Mouse (Mus musculus) forebrain, embryonic 15.5 days (tissue): ENCODE data around the gene Dyrk3. TPM values are rescaled to one million over a fixed set of nuclear protein-coding genes. Genes with fewer than 3 reads are reported as not detected.

Experiments used
- ATAC-seq: fragments of 200-750 bp; cut with Nextera tagmentation; replicated peaks from 2 replicates; pipeline ENCODE4 v1.8.0; 2017; ENCODE audit warnings: mild to moderate bottlenecking, moderate TSS enrichment, moderate library complexity
- H3K27ac ChIP-seq: fragments of 300-500 bp; sonication (generic); replicated peaks from 2 replicates; pipeline ENCODE4 v1.5.1; 2015; ENCODE audit warnings: mild to moderate bottlenecking, inconsistent platforms
- H3K27me3 ChIP-seq: fragments of 300-500 bp; sonication (generic); 2 replicates; pipeline ENCODE4 v1.6.1; 2015; ENCODE audit warnings: inconsistent platforms
- H3K36me3 ChIP-seq: fragments of 300-500 bp; sonication (generic); 2 replicates; pipeline ENCODE4 v1.6.1; 2015; ENCODE audit warnings: mild to moderate bottlenecking, inconsistent platforms
- H3K4me1 ChIP-seq: fragments of 300-500 bp; sonication (generic); 2 replicates; pipeline ENCODE4 v1.6.1; 2015; ENCODE audit warnings: inconsistent platforms
- H3K4me2 ChIP-seq: fragments of 300-500 bp; sonication (generic); replicated peaks from 2 replicates; pipeline ENCODE4 v1.6.1; 2015; ENCODE audit warnings: mild to moderate bottlenecking, inconsistent platforms
- H3K4me3 ChIP-seq: fragments of 300-500 bp; sonication (generic); 2 replicates; pipeline ENCODE4 v1.5.1; 2015; ENCODE audit warnings: mild to moderate bottlenecking, inconsistent platforms
- H3K9ac ChIP-seq: fragments of 300-500 bp; sonication (generic); replicated peaks from 2 replicates; pipeline ENCODE4 v1.6.1; 2015; ENCODE audit warnings: mild to moderate bottlenecking, inconsistent platforms
- H3K9me3 ChIP-seq: fragments of 300-500 bp; sonication (generic); 2 replicates; pipeline ENCODE4 v1.6.1; 2016; ENCODE audit warnings: inconsistent platforms
- WGBS: fragments of 180-500 bp; shearing (Covaris S2); methylation state at CpG from one replicate; pipeline ENCODE4 v1.1.7; 2015; ENCODE audit warnings: mixed read lengths; 5-methylcytosine and 5-hydroxymethylcytosine counted together
- polyA plus RNA-seq: library from polyadenylated mRNA; unstranded; fragments of >200 nt; fragmentation: Nextera tagmentation; extraction: Ambion mirVana; gene quantifications from 2 replicates; pipeline ENCODE4 v1.2.1, GENCODE M21; 2015

Dyrk3 gene
- polyA plus RNA-seq, 1 experiment from 2014 or later, result 20.8 TPM

DNA sequence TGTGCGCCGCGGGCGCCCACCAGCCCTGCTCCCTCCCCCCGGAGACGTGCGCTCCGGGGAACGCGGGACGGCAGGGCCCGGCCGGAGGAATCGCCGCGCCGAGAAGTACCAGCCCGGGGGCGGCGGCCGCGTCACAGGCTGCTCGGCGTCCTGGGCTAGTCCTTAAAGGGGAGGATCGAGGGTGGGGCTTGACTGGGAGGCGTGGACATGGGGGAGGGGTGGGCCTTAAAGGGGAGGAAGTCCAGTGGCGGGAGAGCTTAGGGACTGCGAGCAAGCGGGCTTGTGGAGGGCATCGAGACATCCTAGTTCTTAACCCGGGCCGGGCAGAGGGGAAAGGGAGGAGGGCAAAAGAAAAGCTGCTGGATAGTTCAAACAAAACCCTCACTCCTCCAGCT lies 40.4 kb downstream of the Dyrk3 start, which contains the start of gene Mapkapk2:
Mapkapk2 (minus strand) TSS at position 127 of the 395 bp plus-strand sequence.
- under 1% methylated on average over 31 of the region's 32 CpGs for WGBS
- ATAC-seq, result peak; percentile 96
- Histone ChIP-seq H3K4me1 (peaks cover 39% of the 10 kb centered on the region), H3K36me3 (no peaks in the 10 kb centered on the region), H3K9me3 (no peaks in the 10 kb centered on the region), H3K4me3 (peak within 1 kb of the TSS; percentile 82), H3K27ac (peak within 1 kb of the TSS; percentile 71), H3K4me2 (peak within 1 kb of the TSS; percentile 65), H3K9ac (peak within 1 kb of the TSS; percentile 68), H3K27me3 (no peaks in the 10 kb centered on the region)

DNA sequence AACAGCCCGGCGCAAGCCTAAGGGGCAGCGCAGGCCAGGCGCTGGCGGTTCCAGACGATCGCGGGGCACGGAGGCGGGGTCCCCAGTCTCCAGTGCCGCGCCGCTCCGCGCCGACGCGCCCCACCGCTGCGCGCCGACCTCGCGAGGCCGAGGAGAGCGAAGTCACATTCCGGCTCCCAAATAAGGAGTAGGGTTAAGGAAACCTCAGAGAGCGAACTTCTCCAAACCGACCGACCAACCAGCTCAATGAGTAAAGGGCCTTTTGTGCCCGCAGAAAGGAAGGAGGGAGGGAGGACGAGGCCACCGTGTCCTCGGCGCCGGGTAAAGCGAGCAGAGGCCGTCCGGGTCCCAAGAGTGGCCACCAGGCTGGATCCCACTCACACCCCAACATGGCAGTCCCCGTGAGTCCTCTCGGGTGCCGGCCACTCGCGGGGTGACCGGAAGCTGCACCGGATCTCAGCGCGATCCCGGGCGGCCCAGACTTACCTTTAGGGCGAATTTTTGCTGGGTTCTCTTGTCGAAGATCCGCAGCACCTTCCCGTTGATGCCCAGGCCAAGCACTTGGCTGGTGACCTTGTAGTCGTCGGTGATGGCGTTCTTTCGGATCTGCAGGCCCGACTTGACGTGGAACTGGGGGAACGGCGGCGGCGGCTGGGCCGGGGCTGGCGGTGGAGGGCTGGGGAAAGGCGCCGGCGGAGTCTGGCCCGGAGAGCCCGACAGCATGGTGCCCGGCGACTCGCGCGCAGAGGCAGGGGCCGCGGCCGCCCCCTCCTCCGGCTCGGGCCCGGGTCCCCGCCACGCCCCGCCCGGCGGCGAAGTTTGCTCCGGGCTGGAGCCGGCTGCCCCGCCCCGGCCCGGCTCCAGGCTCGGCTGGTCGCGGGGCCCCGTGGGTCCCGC lies 41.1 kb downstream of the Dyrk3 start:
- ATAC-seq, result peak; percentile 47
- H3K4me3 ChIP-seq, result peak overlapping the region; percentile 82
- peak overlapping the region; percentile 71 for H3K27ac ChIP-seq
- no peaks in the 10 kb centered on the region for H3K9me3 ChIP-seq
- no peaks in the 10 kb centered on the region for H3K36me3 ChIP-seq
- H3K27me3 ChIP-seq, result no peaks in the 10 kb centered on the region
- H3K4me1 ChIP-seq, result peaks cover 39% of the 10 kb centered on the region
- WGBS, result under 1% methylated on average over 82 of the region's 98 CpGs
- H3K4me2 ChIP-seq, result peak overlapping the region; percentile 65
- peak overlapping the region; percentile 68 for H3K9ac ChIP-seq

DNA sequence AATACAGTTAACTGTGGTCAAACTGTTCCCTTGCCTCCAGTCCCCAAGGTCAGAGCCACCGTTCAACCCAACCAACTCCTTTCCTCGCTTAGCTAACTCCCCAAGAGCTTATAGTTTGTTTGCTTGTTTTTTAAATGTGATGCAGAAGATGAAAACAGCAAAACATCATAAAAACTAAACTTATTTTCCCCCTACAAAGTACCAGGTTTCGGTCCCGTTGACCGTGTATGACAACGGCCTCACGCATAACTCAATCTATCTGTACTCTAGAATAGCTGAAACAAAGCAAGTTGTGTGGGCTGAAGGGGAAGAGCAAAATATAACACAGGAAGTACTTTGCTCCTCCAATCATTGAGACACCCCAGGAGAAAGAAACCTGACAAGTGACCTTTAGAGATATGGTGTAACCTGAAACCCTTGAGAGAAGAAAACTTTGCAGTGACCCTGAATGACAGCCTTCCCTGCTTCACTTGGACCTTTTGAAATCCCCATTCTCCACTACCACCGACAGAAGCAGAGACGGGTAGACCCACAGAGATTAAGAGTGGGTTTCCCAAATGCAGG lies 41.9 kb downstream of the Dyrk3 start:
- Histone ChIP-seq H3K27ac (peak overlapping the region; percentile 71), H3K27me3 (no peaks in the 10 kb centered on the region), H3K4me2 (peak overlapping the region; percentile 65), H3K9me3 (no peaks in the 10 kb centered on the region), H3K4me1 (peaks cover 43% of the 10 kb centered on the region), H3K4me3 (peak overlapping the region; percentile 82), H3K9ac (peak overlapping the region; percentile 68), H3K36me3 (no peaks in the 10 kb centered on the region)
- 16% methylated on average over 9 of the region's 9 CpGs for WGBS
- ATAC-seq, result no peak

DNA sequence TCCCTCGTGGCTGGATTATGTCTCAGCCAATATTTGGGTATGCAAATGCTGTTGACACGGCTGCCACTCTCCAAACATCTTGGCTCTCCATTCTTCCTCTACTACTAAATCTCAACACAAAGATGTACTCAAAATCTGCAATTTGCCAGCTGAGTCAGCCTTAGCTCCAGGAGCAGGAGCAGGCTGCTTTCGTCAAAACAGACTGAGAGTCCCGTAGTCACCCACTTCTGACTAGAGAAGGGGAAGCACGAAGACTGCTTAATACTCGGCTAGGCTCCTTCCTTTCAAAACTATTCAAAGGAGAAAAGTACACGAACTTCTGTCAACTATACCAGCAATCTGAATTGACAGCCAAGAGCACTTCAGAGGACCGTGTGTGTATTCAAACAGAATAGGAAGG lies 42.6 kb downstream of the Dyrk3 start:
- Histone ChIP-seq H3K27me3 (no peaks in the 10 kb centered on the region), H3K4me1 (peaks cover 49% of the 10 kb centered on the region), H3K27ac (peak overlapping the region; percentile 55), H3K36me3 (no peaks in the 10 kb centered on the region), H3K4me2 (peak overlapping the region; percentile 65), H3K9me3 (no peaks in the 10 kb centered on the region), H3K4me3 (peak overlapping the region; percentile 82), H3K9ac (peak overlapping the region; percentile 68; the same call in 1 of the 2 replicates)
- WGBS, result 3% methylated on average over 8 of the region's 8 CpGs
- ATAC-seq, result no peak

DNA sequence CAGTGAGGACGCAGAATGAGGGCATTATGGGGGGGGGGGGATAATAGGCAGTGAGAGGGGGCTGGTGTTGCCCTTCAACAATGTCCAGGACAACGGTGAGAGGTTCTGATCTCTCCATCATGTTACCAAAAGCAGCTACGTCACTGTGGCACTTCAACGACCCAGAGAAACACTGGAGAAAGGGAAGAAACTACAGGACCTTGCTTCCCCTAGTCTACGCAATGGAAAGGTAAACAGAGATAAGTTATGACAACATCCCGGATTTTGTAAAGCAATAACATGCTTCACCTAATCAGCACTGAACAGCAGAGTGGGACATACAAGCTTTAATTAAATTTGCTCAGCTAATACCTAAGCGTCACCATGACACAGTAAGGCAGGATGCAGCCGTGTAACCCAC lies 44.3 kb downstream of the Dyrk3 start:
- Histone ChIP-seq H3K9me3 (no peaks in the 10 kb centered on the region), H3K36me3 (no peaks in the 10 kb centered on the region), H3K4me3 (no peak overlapping the region), H3K4me2 (no peak overlapping the region), H3K9ac (no peak overlapping the region), H3K27me3 (no peaks in the 10 kb centered on the region), H3K27ac (no peak overlapping the region), H3K4me1 (peaks cover 61% of the 10 kb centered on the region)
- no peak for ATAC-seq
- 84% methylated on average over 8 of the region's 8 CpGs for WGBS

DNA sequence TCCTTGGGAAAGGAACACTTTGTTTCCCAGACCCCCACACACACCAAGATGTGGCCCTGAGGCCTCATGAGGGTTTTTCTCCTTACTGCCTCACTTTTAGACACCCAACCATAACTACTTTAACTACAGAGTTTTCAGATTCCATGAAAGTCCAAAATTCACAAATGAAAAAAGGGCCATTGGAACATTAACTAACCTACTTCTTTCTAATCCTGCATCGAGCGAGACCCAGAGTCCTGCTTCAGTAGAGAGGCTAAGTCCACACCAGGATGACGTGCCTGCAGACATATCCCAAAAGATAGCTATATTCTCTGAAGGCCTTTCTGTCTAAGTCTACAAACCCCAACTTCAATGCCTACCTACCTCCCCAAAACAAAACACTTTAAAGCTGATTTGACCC lies 45.3 kb downstream of the Dyrk3 start:
- H3K9ac ChIP-seq, result no peak overlapping the region
- H3K27ac ChIP-seq, result no peak overlapping the region
- H3K9me3 ChIP-seq, result no peaks in the 10 kb centered on the region
- peaks cover 57% of the 10 kb centered on the region for H3K4me1 ChIP-seq
- no peak for ATAC-seq
- no peak overlapping the region for H3K4me2 ChIP-seq
- H3K27me3 ChIP-seq, result no peaks in the 10 kb centered on the region
- no peaks in the 10 kb centered on the region for H3K36me3 ChIP-seq
- no peak overlapping the region for H3K4me3 ChIP-seq
- 93% methylated on average over 3 of the region's 3 CpGs for WGBS

DNA sequence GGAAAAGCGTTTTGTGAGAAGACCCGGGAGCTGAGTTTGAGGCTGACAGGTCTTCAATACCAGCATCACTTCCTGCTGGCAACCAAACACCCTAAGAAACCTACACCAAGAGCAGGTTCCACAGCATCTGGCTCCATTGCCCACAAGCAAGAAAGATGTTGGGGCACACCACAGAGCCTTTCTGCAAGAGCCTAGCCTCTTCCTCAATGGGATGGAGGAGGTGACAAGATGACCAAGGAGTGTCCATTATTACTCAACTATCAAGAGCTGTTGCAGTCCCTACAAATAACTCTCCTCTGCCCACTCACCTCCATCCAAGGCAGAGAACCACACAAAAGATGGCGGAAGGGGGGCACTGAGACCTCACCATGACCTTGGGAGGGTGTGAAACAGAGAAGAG lies 46.0 kb downstream of the Dyrk3 start:
- H3K36me3 ChIP-seq, result no peaks in the 10 kb centered on the region
- no peaks in the 10 kb centered on the region for H3K9me3 ChIP-seq
- no peak overlapping the region for H3K27ac ChIP-seq
- WGBS, result 90% methylated on average over 3 of the region's 3 CpGs
- ATAC-seq, result no peak
- peaks cover 60% of the 10 kb centered on the region for H3K4me1 ChIP-seq
- H3K4me2 ChIP-seq, result no peak overlapping the region
- no peaks in the 10 kb centered on the region for H3K27me3 ChIP-seq
- no peak overlapping the region for H3K9ac ChIP-seq
- H3K4me3 ChIP-seq, result no peak overlapping the region

DNA sequence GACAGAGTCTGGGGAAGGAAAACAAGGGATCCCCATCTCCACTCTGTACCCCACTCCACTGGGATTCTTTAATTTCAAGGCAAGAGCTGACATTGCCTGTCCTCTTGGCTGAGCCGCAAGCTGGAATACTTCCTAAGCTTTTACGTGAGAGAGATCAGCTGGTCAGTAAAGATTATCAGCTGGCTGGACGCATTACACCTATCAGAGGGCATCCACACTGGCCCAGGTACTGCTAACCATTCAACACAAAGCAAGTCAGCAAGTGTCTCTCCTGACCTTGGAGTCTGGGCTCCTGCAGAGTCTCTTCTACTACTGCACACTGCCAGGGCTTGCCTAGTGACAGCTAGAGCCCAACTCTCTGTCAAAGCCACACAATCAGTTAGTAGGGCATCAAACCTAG lies 46.7 kb downstream of the Dyrk3 start:
- Histone ChIP-seq H3K27me3 (no peaks in the 10 kb centered on the region), H3K4me1 (peaks cover 66% of the 10 kb centered on the region), H3K4me3 (no peak overlapping the region), H3K27ac (no peak overlapping the region), H3K4me2 (no peak overlapping the region), H3K9ac (no peak overlapping the region), H3K9me3 (no peaks in the 10 kb centered on the region), H3K36me3 (no peaks in the 10 kb centered on the region)
- WGBS, result 91% methylated on average over 3 of the region's 3 CpGs
- ATAC-seq, result no peak

DNA sequence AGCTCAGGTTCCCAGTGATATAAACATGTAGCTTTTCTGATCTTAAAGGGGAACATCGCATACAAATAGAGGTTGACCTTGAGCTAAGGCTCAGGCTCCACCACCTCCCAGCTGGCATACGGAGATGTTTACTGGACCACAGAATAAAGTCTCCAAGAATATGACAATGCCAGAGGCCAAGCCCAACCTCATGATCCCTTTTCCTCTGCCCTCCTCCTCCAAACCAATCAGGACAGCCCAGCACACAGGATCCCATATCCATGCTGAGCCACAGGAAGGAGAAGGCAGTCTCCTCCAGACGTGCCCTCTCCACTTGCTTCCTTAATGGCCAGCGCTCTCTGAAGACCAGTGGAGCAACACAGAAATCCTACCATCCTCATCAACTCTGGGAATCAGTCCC lies 47.3 kb downstream of the Dyrk3 start:
- H3K27me3 ChIP-seq, result no peaks in the 10 kb centered on the region
- H3K4me3 ChIP-seq, result no peak overlapping the region
- H3K27ac ChIP-seq, result no peak overlapping the region
- WGBS, result 89% methylated on average over 4 of the region's 4 CpGs
- no peaks in the 10 kb centered on the region for H3K9me3 ChIP-seq
- no peak for ATAC-seq
- peaks cover 66% of the 10 kb centered on the region for H3K4me1 ChIP-seq
- no peak overlapping the region for H3K4me2 ChIP-seq
- H3K36me3 ChIP-seq, result no peaks in the 10 kb centered on the region
- H3K9ac ChIP-seq, result no peak overlapping the region

DNA sequence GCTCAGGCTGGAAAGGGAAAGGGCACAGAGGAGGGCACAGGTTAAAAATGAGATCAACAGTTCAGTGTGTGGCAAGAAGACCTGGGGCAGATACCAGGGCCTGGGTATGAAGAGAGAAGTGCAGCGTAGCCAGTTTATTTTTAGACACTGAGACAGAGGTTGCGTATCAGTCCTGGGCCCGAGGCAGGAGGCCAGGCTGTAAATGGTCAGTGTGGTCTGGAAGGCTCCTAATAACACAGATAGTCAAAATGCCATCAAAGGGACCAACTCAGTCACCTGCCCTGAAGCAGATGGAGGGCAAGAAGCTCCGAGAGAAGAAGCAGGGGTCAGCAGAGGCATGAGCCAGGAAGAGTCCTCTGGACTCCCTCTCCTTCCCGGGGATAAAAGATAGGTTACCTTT lies 47.9 kb downstream of the Dyrk3 start:
- H3K4me2 ChIP-seq, result no peak overlapping the region
- no peaks in the 10 kb centered on the region for H3K36me3 ChIP-seq
- H3K9ac ChIP-seq, result no peak overlapping the region
- peaks cover 66% of the 10 kb centered on the region for H3K4me1 ChIP-seq
- no peak overlapping the region for H3K27ac ChIP-seq
- H3K9me3 ChIP-seq, result no peaks in the 10 kb centered on the region
- 87% methylated on average over 5 of the region's 5 CpGs for WGBS
- ATAC-seq, result no peak
- H3K27me3 ChIP-seq, result no peaks in the 10 kb centered on the region
- no peak overlapping the region for H3K4me3 ChIP-seq

DNA sequence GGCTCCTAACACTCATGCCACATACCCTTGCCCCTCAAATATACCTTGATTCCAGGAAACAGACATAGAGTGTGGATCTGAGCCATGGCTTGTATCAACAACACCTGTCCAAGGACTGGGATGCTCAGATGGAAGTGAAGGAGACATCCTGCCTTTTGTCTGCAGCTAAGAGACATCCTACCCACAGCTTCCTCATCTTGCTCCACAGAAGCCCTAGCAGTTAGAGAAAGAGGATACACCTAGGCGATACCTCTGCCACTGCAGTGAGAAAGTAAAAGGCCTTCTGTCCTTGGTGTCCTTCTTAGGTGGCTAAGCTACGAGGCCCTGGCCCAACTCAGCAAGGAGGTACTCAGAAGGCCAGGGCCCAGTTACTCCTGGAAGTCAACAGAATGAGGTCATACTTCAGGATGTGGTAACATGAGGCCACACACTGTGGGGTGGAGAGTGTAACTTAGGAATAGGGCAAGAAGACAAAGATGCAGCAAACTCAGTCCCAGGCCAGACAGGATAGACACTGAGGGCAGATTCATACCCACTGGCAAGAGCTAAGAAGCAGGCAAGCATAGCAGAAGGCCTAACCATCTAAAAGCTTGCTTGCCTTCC lies 48.5 kb downstream of the Dyrk3 start:
- Histone ChIP-seq H3K4me2 (no peak overlapping the region), H3K4me3 (no peak overlapping the region), H3K27ac (no peak overlapping the region), H3K36me3 (no peaks in the 10 kb centered on the region), H3K9me3 (no peaks in the 10 kb centered on the region), H3K4me1 (peaks cover 66% of the 10 kb centered on the region), H3K9ac (no peak overlapping the region), H3K27me3 (no peaks in the 10 kb centered on the region)
- WGBS, result 95% methylated on average over 2 of the region's 2 CpGs
- no peak for ATAC-seq

DNA sequence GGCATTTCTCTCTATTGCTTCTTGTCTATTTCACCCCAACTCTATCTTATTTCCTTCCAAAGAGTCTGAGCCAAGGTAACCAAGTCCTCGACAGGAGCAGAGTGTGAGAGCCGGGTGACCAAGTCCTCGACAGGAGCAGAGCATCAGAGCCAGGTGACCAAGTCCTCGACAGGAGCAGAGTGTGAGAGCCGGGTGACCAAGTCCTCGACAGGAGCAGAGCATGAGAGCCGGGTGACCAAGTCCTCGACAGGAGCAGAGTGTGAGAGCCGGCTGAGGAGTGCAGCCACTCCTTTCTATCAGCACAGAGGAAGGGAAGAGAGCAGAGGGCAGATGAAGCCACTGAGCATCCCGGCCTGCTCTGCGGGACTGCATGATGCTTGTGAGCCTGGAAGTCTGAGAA lies 49.6 kb downstream of the Dyrk3 start:
- Histone ChIP-seq H3K36me3 (no peaks in the 10 kb centered on the region), H3K4me2 (no peak overlapping the region), H3K27me3 (no peaks in the 10 kb centered on the region), H3K9me3 (no peaks in the 10 kb centered on the region), H3K4me3 (no peak overlapping the region), H3K9ac (no peak overlapping the region), H3K4me1 (peaks cover 65% of the 10 kb centered on the region), H3K27ac (no peak overlapping the region)
- ATAC-seq, result no peak
- WGBS, result 60% methylated on average over 11 of the region's 11 CpGs
